Mouse (Mus musculus): ENCODE measurements around the gene Stk32b.

GRCm38 (mm10) chr5:37720670-37721069, 3.7 kb upstream of the Stk32b start:
- no peak for TF ChIP-seq POLR2A (IDR thresholded peaks at IDR 0.05; ENCODE audit: low read depth, low read length)
- TF ChIP-seq CTCF (IDR thresholded peaks at IDR 0.05; ENCODE audit: borderline replicate concordance, insufficient read depth, low read length), result no peak
